Mouse (Mus musculus): Measurements from ENCODE around the gene 1600002K03Rik. TPM values are rescaled to one million over a fixed set of nuclear protein-coding genes. Genes with fewer than 3 reads are reported as not detected.
"Not testable (repeated sequence)": the region's sequence is repeated elsewhere in the genome, so short reads cannot be mapped to it uniquely, and the experiment has no call there.

The 1600002K03Rik gene
- polyA plus RNA-seq, 1 experiment from 2014 or later, result 10.1 TPM

DNA sequence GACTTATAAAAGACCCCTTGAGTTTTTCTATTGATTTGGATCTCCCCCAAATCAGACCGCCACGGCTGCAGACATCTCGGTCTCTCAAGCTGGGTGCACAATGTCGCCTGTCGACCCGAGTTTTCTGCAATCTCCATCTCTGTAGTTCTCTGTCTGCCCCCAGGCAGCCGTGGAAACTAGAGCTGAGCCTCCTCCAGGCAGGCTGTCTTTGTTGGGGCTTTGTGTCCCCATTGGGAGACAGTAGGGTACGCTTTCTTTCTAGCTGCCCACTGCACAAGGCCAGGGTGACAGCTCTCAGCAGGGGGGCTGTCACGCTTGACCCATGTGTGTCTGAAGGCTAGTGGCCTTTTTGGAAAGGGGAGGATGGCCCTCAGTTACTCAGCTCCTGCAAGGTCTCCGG, 34.9 kb downstream of the 1600002K03Rik start:
- ATAC-seq (ENCODE audit: low FRiP score, low read depth), result no peak
- no peak overlapping the region for H3K27ac ChIP-seq (replicated peaks)

DNA sequence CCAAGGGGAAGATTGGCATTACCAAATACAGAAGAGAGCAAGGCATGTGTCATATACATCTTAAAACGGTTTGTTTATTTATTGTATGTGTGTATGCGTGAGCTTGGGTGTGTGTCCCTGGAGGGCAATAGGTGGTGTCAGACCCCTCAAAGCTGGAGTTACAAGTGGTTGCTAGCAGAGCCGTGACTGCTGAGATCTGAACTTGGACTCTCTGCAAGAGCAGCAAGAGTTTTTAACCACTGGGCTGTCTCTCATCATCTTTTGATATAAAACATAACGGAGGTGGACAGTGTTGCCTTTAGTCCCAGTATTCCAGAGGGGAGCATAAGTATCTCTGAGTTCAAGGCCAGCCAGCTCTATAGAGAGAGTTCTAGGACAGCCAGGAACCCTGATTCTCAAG, 35.5 kb downstream of the 1600002K03Rik start:
- Histone ChIP-seq H3K4me2 (peak overlapping the region; percentile 32; the same call in 1 of the 2 replicates), H3K27me3 (no peaks in the 10 kb centered on the region), H3K4me1 (replicated peaks) (peaks cover 11% of the 10 kb centered on the region), H3K4me3 (no peak overlapping the region), H3K36me3 (no peaks in the 10 kb centered on the region), H3K9ac (no peak overlapping the region), H3K27ac (replicated peaks) (no peak overlapping the region), H3K9me3 (no peaks in the 10 kb centered on the region)
- WGBS, result 61% methylated on average over 4 of the region's 4 CpGs
- no peak for ATAC-seq (ENCODE audit: low FRiP score, low read depth)

More for the DNA sequence above, 34.9 kb downstream of the 1600002K03Rik start:
- no peak overlapping the region for H3K9ac ChIP-seq
- no peaks in the 10 kb centered on the region for H3K9me3 ChIP-seq
- H3K4me2 ChIP-seq, result no peak overlapping the region
- H3K4me1 ChIP-seq (replicated peaks), result peaks cover 11% of the 10 kb centered on the region
- whole genome bisulfite sequencing, result 29% methylated on average over 10 of the region's 10 CpGs
- H3K36me3 ChIP-seq, result no peaks in the 10 kb centered on the region
- no peak overlapping the region for H3K4me3 ChIP-seq
- H3K27me3 ChIP-seq, result no peaks in the 10 kb centered on the region

DNA sequence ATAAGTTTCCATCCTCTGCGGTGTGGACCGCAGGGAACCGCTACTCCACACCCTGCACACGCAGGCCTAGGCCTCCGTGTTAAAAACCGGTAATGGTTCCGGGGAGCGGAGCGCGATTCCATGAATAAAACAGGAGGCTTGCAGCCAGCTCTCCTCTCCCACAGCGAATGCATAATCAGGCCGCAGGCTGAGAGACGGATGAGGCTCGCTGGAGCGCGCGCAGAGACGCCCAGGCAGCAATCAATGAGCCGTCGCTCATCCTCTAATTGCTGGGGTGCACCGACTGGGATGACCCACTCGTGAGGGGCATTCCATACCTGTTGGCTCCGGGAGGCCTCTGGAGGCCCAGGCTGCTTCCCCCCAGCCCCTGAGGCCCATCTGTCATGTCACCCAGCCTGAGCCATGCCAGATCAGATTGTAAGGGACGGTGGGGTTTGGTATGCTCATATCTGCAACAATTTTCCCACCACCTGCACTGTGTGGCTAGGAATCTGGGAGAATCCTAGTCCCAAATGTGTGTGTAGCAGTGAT, 36.2 kb downstream of the 1600002K03Rik start:
- Histone ChIP-seq H3K4me3 (no peak overlapping the region), H3K4me2 (peak overlapping the region; percentile 32)
- ATAC-seq (ENCODE audit: low FRiP score, low read depth), result peak; percentile 76

DNA sequence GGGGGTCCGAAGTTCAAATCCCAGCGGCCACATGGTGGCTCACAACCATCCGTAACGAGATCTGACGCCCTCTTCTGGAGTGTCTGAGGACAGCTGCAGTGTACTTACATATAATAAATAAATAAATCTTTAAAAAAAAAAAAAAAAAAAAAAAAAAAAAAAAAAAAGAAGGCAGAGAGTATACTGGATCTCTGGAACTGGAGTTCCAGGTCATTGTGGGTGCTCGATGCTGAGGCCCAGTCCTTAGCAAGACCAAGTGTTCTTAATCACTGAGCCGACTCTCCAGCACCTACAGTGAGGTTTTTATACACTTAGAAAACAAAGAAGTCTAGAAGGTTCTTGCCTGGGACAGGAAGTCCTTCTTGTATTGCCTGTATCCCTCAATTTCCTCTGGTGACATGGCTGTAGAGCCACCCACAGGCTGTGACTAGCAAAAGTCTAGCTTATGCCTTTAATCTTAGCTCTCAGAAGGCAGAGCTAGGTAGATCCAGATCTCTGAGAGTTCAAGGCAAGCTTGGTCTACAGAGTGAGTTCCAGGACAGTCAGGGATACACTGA, 38.9 kb downstream of the 1600002K03Rik start:
- H3K27me3 ChIP-seq; H3K4me2 ChIP-seq; H3K9me3 ChIP-seq; H3K27ac ChIP-seq (replicated peaks); ATAC-seq (ENCODE audit: low FRiP score, low read depth); H3K36me3 ChIP-seq; H3K4me3 ChIP-seq; H3K9ac ChIP-seq: not testable (repeated sequence)
- 80% methylated on average over 7 of the region's 7 CpGs for WGBS
- H3K4me1 ChIP-seq (replicated peaks), result peaks cover 14% of the 10 kb centered on the region

More for the DNA sequence above, 36.2 kb downstream of the 1600002K03Rik start:
- Histone ChIP-seq H3K27ac (replicated peaks) (peak overlapping the region; percentile 58), H3K4me1 (replicated peaks) (peaks cover 11% of the 10 kb centered on the region), H3K9ac (no peak overlapping the region; the same call in 1 of the 2 replicates), H3K27me3 (no peaks in the 10 kb centered on the region), H3K9me3 (no peaks in the 10 kb centered on the region), H3K36me3 (no peaks in the 10 kb centered on the region)
- WGBS, result 3% methylated on average over 24 of the region's 24 CpGs

DNA sequence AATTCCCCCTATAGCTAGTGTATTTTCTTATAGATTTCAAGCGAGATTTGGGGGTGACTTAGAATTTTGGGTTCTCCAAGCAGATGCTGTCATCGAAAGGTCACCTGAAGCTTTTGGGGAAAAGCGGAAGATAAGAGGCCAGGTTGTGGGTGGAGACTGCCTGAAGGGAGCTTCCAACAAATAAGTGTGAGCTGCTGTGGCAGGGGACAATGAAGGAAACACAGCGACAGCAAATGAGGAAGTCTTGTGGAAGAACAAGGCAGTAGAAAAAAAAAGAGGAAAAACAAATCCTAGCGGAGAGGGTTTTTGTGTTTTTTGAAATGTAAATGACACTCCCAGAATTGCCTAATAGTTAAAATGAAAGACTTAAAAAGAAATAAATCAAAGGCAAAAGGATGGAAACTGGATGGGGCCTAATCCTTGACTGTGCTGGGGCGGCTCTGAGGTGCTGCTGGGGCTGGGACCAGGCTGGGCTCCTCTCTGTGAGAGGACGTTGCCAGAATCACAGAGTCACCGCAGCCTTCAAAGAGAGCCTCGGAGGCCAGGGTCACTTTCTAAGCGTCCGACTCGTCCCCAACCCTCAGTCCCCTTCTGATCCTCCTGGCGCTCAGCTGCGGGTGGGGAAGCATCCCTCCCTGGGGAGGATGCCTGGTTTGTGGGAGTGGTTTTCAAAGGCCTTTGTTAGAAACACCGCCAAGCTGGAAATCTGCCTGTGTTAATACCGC, 42.5 kb downstream of the 1600002K03Rik start:
- H3K27ac ChIP-seq (replicated peaks), result no peak overlapping the region
- no peaks in the 10 kb centered on the region for H3K9me3 ChIP-seq
- no peaks in the 10 kb centered on the region for H3K36me3 ChIP-seq
- no peak overlapping the region for H3K4me2 ChIP-seq
- no peak overlapping the region for H3K4me3 ChIP-seq
- WGBS, result 20% methylated on average over 16 of the region's 16 CpGs
- no peak for ATAC-seq (ENCODE audit: low FRiP score, low read depth)
- H3K4me1 ChIP-seq (replicated peaks), result peaks cover 2% of the 10 kb centered on the region; the same call in 1 of the 2 replicates
- no peaks in the 10 kb centered on the region for H3K27me3 ChIP-seq
- H3K9ac ChIP-seq, result no peak overlapping the region

DNA sequence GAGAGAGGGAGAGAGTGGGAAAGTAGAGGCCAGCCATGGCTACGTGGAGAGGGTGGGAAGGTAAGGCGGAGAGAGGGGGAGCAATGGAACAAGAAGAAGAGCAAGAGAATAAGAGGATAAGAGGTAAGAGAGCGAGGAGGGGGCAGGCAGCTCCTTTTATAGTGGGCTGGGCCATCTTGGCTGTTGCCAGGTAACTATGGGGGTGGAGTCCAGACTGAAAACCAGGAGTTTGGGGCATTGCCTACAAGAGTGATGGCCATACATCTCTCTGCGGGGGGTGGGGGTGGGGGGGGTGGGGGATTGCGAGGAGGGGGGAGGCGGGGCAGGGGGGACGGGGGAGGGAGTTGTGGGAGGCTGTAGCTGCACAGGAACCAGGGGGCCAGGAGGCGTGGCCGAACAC, 47.9 kb downstream of the 1600002K03Rik start:
- Histone ChIP-seq H3K27ac (replicated peaks) (no peak overlapping the region), H3K4me3 (no peak overlapping the region), H3K9ac (no peak overlapping the region), H3K27me3 (no peaks in the 10 kb centered on the region), H3K4me1 (replicated peaks) (peaks cover 1% of the 10 kb centered on the region; the same call in 1 of the 2 replicates), H3K36me3 (no peaks in the 10 kb centered on the region), H3K9me3 (no peaks in the 10 kb centered on the region), H3K4me2 (no peak overlapping the region)
- 29% methylated on average over 7 of the region's 9 CpGs for WGBS
- no peak for ATAC-seq (ENCODE audit: low FRiP score, low read depth)

DNA sequence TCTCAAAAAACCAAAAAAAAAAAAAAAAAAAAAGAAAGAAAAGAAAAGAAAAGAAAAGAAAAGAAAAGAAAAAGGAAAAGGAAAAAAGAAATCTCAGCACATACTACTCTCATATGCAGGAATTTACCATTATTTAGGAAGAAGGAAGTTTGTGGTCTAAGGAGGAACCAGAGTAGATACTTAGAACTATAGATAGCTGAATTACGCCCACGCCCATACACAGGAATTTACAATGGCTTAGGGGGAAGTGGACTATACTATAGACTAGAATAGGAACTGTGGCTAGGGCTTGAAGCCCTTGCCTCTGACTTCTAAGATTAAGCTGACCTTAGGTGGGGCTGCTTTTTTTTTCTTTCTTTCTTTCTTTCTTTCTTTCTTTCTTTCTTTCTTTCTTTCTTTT, 50.4 kb downstream of the 1600002K03Rik start:
- not testable (repeated sequence) for ATAC-seq (ENCODE audit: low FRiP score, low read depth); H3K9ac ChIP-seq; H3K4me3 ChIP-seq; H3K27ac ChIP-seq (replicated peaks); H3K36me3 ChIP-seq; H3K9me3 ChIP-seq; H3K4me2 ChIP-seq; H3K27me3 ChIP-seq
- WGBS, result 100% methylated on average over 2 of the region's 2 CpGs
- H3K4me1 ChIP-seq (replicated peaks), result peaks cover 19% of the 10 kb centered on the region

Other genes with a start within 250 kb of the 1600002K03Rik start
- gene Arid3a, start 245.9 kb upstream of the 1600002K03Rik start, polyA plus RNA-seq (2015; fragmentation: Nextera tagmentation; extraction: Ambion mirVana), result 2.9 and 3.2 TPM in 2 replicates
- 93.6 and 94.7 TPM in 2 replicates for gene Wdr18, start 212.8 kb upstream of the 1600002K03Rik start, polyA plus RNA-seq (2015; fragmentation: Nextera tagmentation; extraction: Ambion mirVana)
- 0.29 and 0.34 TPM in 2 replicates for gene Grin3b, start 202.2 kb upstream of the 1600002K03Rik start, polyA plus RNA-seq (2015; fragmentation: Nextera tagmentation; extraction: Ambion mirVana)
- gene Tmem259, start 188.6 kb upstream of the 1600002K03Rik start, polyA plus RNA-seq (2015; fragmentation: Nextera tagmentation; extraction: Ambion mirVana), result 24.5 and 27.3 TPM in 2 replicates
- 29.4 and 33.6 TPM in 2 replicates for gene Cnn2, start 184.4 kb upstream of the 1600002K03Rik start, polyA plus RNA-seq (2015; fragmentation: Nextera tagmentation; extraction: Ambion mirVana)
- gene Abca7, start 176.4 kb upstream of the 1600002K03Rik start, polyA plus RNA-seq (2015; fragmentation: Nextera tagmentation; extraction: Ambion mirVana), result 4.8 and 5.4 TPM in 2 replicates
- gene Arhgap45, start 156.3 kb upstream of the 1600002K03Rik start, polyA plus RNA-seq (2015; fragmentation: Nextera tagmentation; extraction: Ambion mirVana), result 2.3 and 2.5 TPM in 2 replicates
- 141 and 145 TPM in 2 replicates for gene Polr2e, start 133.1 kb upstream of the 1600002K03Rik start, polyA plus RNA-seq (2015; fragmentation: Nextera tagmentation; extraction: Ambion mirVana)
- gene Gpx4, start 125.8 kb upstream of the 1600002K03Rik start, polyA plus RNA-seq (2015; fragmentation: Nextera tagmentation; extraction: Ambion mirVana), result 583 and 596 TPM in 2 replicates
- gene Sbno2, start 67.4 kb upstream of the 1600002K03Rik start, polyA plus RNA-seq (2015; fragmentation: Nextera tagmentation; extraction: Ambion mirVana), result 12.6 and 12.9 TPM in 2 replicates
- 18.6 and 20.0 TPM in 2 replicates for gene Stk11, start 57.1 kb upstream of the 1600002K03Rik start, polyA plus RNA-seq (2015; fragmentation: Nextera tagmentation; extraction: Ambion mirVana)
- gene Atp5d, start 34.3 kb upstream of the 1600002K03Rik start, polyA plus RNA-seq (2015; fragmentation: Nextera tagmentation; extraction: Ambion mirVana), result 503 and 517 TPM in 2 replicates
- gene Cbarp, start 32.1 kb upstream of the 1600002K03Rik start, polyA plus RNA-seq (2015; fragmentation: Nextera tagmentation; extraction: Ambion mirVana), result 61.4 and 71.3 TPM in 2 replicates
- 22.6 and 26.0 TPM in 2 replicates for gene Midn, start 24.7 kb upstream of the 1600002K03Rik start, polyA plus RNA-seq (2015; fragmentation: Nextera tagmentation; extraction: Ambion mirVana)
- 295 and 319 TPM in 2 replicates for gene Cirbp, start 7.0 kb upstream of the 1600002K03Rik start, polyA plus RNA-seq (2015; fragmentation: Nextera tagmentation; extraction: Ambion mirVana)
- 29.1 and 33.6 TPM in 2 replicates for gene Efna2, start 6.5 kb downstream of the 1600002K03Rik start, polyA plus RNA-seq (2015; fragmentation: Nextera tagmentation; extraction: Ambion mirVana)
- gene Mum1, start 53.5 kb downstream of the 1600002K03Rik start, polyA plus RNA-seq (2015; fragmentation: Nextera tagmentation; extraction: Ambion mirVana), result 36.5 and 38.6 TPM in 2 replicates
- gene Ndufs7, start 76.2 kb downstream of the 1600002K03Rik start, polyA plus RNA-seq (2015; fragmentation: Nextera tagmentation; extraction: Ambion mirVana), result 311 and 321 TPM in 2 replicates
- 24.6 and 28.1 TPM in 2 replicates for gene Gamt, start 88.1 kb downstream of the 1600002K03Rik start, polyA plus RNA-seq (2015; fragmentation: Nextera tagmentation; extraction: Ambion mirVana)
- 46.9 and 51.3 TPM in 2 replicates for gene Dazap1, start 88.5 kb downstream of the 1600002K03Rik start, polyA plus RNA-seq (2015; fragmentation: Nextera tagmentation; extraction: Ambion mirVana)
- gene Rps15, start 119.5 kb downstream of the 1600002K03Rik start, polyA plus RNA-seq (2015; fragmentation: Nextera tagmentation; extraction: Ambion mirVana), result 551 and 587 TPM in 2 replicates
- gene Apc2, start 123.0 kb downstream of the 1600002K03Rik start, polyA plus RNA-seq (2015; fragmentation: Nextera tagmentation; extraction: Ambion mirVana), result 175 and 181 TPM in 2 replicates
- 29.8 and 30.1 TPM in 2 replicates for gene 2310011J03Rik, start 147.6 kb downstream of the 1600002K03Rik start, polyA plus RNA-seq (2015; fragmentation: Nextera tagmentation; extraction: Ambion mirVana)
- gene Pcsk4, start 156.6 kb downstream of the 1600002K03Rik start, polyA plus RNA-seq (2015; fragmentation: Nextera tagmentation; extraction: Ambion mirVana), result 6.1 and 6.7 TPM in 2 replicates
- gene Reep6, start 157.0 kb downstream of the 1600002K03Rik start, polyA plus RNA-seq (2015; fragmentation: Nextera tagmentation; extraction: Ambion mirVana), result 5.7 and 7.1 TPM in 2 replicates
- 0.76 and 1.2 TPM in 2 replicates for gene Adamtsl5, start 175.5 kb downstream of the 1600002K03Rik start, polyA plus RNA-seq (2015; fragmentation: Nextera tagmentation; extraction: Ambion mirVana)
- 6.1 and 6.4 TPM in 2 replicates for gene Plk5, start 183.5 kb downstream of the 1600002K03Rik start, polyA plus RNA-seq (2015; fragmentation: Nextera tagmentation; extraction: Ambion mirVana)
- gene Mex3d, start 214.7 kb downstream of the 1600002K03Rik start, polyA plus RNA-seq (2015; fragmentation: Nextera tagmentation; extraction: Ambion mirVana), result 18.9 and 19.2 TPM in 2 replicates
- gene Mbd3, start 226.6 kb downstream of the 1600002K03Rik start, polyA plus RNA-seq (2015; fragmentation: Nextera tagmentation; extraction: Ambion mirVana), result 213 and 229 TPM in 2 replicates
- gene Uqcr11, start 233.9 kb downstream of the 1600002K03Rik start, polyA plus RNA-seq (2015; fragmentation: Nextera tagmentation; extraction: Ambion mirVana), result 711 and 737 TPM in 2 replicates

All from hindbrain, embryonic 15.5 days (tissue).